Mouse (Mus musculus) hindlimb bud, embryonic 11.5 days (tissue): Measurements from ENCODE around the gene Bad.
"Not testable (repeated sequence)": the region's sequence is repeated elsewhere in the genome, so short reads cannot be mapped to it uniquely, and the experiment has no call there.

Experiments
- DNase-seq: peaks from one replicate; pipeline ENCODE4 v3.0.0-alpha.2; 2012; ENCODE audit warnings: low read depth, low spot score; ENCODE audit errors: extremely low spot score

The Bad gene

DNA sequence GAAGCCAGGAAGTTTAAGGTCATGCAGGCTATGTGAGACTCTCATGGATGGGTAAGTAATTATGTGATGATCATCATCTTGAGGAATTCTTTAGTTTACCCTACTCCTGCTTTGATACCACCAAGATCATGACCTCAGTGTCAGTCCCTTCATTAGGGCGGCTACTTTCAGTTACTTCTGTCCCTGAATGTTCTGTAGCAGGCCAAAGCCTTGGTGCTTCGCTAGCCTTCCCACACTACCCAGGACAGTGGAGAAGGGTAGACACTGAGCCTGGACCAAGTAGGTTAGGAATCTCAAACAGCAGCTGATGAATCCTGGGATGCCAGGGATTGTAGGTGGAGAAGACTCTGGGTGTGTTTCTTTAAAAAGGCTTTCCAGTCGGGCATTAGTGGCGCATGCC is 39.8 kb downstream of the Bad start:
- DNase-seq = no peak

DNA sequence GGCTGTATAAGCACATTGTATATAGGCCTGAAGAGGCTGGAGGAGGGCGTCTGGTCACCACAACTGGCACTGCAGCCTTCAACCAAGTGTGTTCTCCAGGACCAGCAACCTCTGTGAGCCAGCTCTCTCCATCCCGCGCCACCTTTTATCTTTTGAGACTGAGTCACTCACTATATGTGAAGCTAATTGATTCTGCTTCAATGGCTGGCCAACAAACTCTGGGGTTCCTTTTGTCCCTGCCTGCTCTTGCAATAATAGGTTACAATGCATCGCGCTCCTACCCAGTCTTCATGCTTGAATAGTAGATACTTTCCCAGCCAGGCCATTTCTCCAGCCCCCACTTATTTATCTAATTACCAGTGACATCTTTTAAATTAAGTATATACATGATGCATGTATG is 42.0 kb downstream of the Bad start:
- DNase-seq = no peak

DNA sequence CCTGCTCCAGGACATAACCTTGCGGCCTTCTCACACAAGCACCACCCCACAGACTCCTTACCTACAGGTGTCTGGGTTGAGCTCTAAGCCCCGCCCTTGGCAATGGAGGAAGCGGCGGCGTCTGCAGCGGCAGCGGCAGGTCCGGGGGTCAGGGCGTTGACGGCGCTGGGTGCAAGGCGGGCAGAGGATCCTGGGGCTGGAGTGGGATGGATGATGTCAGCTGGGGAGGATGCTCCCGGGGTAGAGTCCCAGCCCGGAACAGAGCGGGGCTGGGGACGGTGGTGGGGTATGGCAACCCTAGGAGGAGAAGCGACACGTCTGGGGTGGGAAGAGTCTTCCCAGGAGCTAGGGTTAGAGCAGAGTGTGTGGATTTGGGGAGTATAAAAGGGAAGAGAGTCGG is 43.6 kb downstream of the Bad start:
- DNase-seq = no peak

DNA sequence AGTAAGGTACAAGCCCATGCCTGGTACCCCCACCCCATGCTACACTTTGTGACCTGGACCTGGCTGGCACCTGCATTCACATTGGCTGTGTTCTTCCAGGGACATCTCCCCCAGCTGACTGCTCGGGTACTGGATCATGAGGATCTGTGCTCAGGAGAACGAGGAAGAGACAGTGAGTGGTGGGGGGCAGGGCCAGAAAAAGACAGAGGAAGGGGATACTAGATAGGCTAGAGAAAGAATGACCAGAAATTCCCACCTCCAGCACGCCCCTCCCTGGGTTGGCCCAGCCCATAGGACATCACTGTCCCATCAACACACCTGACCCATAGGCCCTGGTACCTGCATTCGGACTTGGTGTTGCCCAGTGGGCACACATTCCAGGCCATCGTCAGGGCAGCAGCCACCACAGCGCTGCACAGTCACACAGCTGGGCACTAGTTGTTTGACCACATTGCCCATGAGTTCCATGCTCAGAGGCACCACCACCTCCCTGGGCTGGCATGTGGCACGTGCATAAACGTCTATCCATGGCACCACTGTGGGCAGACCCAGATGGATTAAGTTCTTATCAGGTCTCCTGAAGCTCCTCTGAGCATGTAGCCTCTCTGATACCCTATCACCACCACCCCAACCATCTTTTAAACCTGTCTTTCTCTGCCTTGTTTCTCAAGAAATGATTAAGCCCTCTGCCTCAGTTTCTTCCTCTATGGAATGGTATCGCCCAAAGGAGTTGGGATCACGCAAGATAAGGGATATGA is 44.5 kb downstream of the Bad start:
- DNase-seq = no peak

DNA sequence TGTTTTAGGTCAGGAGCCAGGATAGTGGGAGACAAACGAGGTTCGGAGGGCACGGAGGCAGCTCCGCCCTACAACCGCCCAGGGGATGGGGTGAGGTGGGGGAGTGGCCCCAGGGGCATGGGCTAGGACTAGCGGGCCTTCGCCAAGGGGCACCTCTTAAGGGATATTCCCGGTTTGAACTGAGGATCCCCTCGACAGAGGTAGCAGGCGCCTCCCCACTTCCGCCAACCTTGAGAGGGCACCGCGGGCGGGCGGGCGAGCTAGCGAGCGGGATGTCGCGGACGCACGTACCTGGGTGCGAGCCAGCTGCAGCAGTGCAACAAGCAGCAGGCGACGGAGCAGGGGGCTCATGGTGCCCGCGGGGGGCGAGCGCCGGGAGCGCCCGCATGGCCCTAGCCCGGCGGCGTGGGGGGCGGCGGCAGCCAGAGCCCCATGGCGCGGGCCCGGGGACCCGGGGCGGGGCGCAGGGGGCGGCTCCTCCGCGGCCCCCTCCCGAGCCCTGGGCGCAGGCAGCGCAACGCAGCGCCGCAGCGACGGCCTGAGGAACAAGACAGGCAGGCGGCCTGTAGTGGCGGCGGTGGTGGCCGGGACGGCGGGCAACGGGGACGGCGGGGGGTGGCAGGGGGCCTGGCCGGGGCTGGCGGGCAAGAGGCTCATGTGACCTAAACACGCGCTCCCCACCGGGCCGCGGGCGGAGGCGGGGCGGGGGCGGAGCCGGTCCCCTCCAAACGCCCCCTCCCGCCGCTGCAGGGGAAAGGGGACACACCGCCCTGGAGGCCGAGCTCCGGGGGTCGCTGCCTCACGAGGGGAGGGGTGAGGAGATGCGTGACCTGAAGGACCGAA is 45.6 kb downstream of the Bad start, which contains the start of gene Vegfb:
Gene Vegfb, minus strand, starts transcription at position 591 of the 843 bp plus-strand sequence.
- DNase-seq = no peak

DNA sequence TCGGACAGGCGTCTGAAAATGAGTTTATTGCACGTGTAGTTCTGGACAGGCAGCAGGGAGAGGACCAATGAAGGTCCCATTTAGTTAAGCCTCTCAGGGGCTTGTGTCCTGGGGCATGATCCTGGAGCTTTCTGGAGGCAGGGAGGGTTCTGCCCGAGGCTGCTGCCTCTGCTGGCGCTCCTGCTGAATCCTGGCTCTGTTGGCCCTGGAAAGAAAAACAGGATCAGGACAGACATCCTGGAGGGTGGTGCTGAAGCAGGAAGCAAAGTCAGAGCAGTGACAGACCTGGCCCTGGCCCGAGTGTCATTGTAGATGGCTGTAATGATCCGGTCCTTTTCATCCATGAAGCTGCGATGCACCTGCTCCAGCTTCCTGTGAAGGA is 46.2 kb downstream of the Bad start:
- no peak for DNase-seq

DNA sequence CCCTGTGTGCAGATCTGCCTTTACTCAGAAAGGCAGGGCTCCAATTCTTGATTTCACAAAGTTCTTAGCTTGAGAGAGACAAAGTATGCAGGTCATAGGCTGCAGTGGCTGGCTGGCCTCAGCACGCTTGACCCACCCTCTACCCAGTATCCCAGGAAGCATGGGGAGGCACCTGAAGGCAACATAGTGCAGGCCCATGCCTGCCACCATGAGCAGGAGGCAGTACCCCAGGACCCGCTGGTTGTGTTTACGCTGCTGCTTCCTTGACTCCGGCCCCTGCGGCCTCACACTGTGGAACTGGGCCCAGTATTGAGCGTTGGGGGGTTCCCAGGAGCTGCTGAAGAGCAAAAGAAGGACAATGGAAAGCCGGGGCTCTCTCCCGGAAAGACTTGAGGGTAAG is 47.6 kb downstream of the Bad start:
- no peak for DNase-seq

DNA sequence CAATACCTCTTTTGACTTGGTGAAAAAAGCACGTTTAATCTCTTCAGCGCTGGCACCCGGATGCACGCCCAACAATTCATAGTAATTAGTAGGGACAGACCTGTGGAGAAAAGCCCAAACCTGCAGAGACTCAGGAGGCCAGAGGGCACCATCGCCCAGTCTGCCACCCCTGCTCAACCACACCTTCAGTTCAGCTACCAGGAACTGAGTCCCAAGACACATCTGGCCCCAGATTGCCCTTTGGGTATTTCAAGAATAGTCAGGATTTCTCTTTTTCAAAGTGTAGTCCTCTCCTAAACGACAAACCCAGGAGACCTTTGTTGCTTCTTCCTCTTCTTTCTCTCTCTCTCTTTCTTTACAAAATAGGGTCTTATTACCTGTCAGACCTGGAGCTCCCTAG is 49.1 kb downstream of the Bad start:
- DNase-seq = no peak

DNA sequence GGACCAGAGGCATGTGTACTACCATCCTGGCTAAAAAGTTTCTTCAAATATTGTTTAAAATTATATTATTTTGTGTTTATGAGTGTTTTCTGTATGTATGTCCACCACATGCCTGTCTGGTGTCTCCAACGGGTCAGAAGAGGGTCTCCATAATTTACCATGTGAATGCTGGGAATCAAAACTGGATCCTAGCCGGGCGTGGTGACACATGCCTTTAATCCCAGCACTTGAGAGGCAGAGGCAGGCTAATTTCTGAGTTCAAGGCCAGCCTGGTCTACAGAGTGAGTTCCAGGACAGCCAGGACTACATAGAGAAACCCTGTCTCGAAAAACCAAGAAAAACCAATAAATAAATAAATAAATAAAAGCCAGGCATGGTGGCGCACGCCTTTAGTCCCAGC is 49.5 kb downstream of the Bad start:
- not testable (repeated sequence) for DNase-seq

DNA sequence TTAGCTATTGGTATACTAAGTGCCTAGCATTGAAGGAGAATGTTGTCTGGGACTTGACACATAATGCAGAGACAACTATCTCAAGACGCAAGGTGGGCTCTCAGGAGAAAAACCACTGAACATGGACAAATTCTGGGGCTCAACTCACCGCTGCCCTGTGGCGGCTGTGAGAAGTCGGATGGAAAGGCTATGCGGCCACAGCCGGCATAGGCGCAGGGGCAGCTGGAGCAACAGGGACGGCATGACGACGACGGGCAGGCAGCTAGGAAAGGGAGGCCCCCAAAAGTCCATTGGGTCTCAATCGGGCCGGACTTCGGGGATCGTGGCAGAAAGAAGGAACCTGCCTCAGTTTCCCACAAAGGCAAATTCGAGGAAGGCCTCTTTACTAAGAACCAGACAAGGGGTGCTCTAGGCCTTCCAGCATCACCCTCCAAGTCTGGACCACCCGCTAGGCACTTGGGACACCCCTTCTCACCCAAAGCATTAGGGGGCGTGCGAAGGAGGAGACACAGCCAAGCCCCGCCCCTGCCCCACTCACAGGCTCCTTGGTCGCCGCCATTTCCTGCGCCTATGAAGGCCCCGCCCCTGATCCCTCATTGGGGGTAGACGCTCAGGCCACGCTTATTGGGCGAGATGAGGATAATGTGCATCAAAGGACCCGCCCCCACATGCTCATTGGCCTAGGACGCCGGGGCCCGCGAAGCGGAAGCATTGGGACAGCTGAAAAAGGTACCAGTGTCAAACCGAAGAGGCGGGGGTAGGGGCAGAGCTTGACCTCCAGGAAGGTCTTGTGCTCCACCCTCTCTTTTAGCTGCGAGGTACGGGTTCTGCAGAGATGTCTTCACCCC is 50.6 kb downstream of the Bad start, which contains the start of gene Dnajc4:
Gene Dnajc4, minus strand, starts transcription at position 562 of the 848 bp plus-strand sequence.
- peak; percentile 86 for DNase-seq

DNA sequence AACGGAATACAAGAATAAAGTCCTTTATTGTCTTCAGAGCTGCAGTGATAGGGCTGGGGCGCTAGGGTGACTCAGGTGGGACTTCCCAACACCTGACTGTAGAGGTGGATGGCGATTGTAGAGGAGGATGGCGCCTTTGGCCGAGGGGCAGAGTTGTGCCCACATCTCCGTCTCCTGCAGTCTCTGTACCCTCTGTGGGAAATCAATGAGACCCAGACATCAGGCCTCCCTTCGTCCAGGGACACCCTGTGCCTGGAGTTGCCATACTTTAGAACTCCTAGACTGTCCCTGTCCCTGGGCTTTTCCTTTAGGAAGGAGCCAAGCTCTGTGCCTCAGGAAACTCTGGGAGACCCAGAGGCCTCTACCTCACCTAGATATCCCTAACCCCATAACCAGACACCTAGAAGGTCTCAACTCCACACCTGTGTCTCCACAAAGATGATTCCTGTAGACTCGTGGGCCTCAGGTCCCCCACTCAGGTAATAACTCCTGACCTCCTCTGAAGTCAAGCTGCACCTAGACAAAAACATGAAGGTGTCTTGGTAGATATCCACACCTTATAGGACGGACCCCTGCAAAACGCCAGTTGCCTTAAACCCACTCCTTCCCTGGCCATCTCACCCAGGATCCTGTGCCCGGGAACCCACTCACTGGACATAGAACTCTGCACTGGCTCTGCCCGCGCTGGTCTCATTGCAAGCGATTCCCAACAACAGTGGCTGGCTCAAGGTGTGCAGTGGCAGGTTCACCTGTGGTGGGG is 51.5 kb downstream of the Bad start:
- no peak for DNase-seq

DNA sequence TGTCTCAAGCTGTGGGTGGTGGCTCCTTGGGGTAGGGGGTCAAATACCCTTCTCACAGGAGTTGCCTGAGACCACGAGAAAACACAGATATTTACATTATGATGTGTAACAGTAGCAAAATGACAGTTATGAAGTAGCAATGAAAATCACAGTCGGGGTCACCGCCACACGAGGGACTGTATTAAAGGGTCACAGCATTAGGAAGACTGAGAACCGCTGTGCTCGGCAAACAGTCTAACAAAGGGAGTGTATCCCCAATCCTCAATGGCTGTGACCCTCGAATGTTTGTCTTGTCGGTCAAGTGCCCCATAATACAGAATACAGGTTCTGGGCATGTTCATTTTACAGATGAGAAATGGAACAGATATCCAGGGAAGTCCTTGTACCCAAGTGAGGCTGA is 52.3 kb downstream of the Bad start:
- no peak for DNase-seq

DNA sequence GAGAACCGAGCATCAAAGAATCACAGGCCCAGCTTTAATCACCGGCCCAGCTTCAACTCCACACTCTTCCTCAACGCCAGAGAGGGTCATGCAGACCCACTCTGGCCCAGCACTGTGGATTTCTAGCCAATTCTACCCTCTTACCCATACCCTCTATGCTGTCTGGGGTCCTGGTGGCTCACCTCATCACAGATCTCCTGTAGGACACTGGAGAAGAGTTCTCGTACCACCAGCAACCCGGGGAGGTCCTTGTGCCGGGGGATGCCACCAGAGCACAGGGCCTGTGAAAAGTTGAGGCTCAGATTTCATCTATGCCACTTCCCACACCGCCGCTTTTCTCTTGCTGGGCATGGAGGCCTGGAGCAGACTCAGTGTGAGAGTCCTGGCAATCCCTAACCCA is 52.8 kb downstream of the Bad start:
- no peak for DNase-seq

DNA sequence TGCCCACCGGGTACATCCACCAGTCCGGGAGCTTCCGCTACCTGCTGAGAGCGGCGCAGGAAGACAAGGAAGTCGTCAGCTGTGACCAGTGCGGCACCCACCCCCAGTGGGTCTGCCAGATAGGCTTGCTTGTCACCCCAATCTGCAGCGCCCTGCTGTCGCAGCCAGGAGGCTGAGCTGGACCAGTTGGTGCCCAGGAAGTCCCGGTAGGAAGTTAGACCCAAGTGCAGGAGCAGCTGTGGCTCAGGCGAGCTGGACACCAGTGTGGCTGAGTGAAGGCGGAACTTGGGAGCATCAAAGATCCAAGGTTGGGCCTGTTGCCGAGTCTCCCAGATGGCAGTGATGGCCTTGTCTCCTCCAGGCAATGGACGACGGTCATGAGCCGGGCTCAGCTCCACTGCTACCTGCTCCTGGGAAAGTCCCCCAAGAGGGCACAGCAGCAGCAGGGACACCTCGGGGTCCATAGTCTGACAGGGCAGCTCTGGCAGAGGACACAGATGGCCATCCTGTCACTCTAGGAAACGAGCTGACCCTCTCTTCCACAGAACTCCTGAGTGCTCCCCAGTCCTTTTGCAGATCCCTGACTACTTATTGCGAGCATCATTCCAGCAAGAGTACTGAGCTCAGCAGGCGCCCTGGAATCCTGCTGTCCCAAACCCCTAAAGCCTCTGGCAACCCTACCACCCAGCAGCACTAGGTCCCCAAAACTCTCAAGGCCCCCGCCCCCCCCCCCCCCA is 53.8 kb downstream of the Bad start:
- DNase-seq = no peak

DNA sequence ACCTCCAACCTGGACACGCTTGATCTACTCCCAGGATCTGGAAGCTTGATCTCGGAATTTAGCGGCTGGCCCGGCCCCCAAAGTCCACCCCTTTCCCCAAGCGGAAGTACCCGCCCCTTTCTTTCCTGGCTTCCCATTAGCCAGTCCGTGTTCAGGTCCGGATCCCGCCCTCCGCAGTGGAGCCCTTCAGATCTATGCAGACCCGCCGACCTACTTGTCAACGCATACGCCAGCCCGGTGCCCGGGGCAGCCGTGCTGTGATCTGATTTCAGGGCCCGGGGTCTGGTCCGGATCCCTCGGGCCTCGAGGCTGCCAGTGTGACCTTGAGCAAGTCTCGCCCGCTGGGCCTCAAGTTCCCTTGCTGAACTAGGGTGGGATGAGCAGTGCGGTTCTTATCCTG is 54.3 kb downstream of the Bad start, which contains the start of the genes Nudt22 and Trpt1:
Gene Nudt22, minus strand, starts transcription at position 112 of the 400 bp plus-strand sequence.
Gene Trpt1, plus strand, starts transcription at position 126 of the 400 bp plus-strand sequence.
- DNase-seq = no peak

DNA sequence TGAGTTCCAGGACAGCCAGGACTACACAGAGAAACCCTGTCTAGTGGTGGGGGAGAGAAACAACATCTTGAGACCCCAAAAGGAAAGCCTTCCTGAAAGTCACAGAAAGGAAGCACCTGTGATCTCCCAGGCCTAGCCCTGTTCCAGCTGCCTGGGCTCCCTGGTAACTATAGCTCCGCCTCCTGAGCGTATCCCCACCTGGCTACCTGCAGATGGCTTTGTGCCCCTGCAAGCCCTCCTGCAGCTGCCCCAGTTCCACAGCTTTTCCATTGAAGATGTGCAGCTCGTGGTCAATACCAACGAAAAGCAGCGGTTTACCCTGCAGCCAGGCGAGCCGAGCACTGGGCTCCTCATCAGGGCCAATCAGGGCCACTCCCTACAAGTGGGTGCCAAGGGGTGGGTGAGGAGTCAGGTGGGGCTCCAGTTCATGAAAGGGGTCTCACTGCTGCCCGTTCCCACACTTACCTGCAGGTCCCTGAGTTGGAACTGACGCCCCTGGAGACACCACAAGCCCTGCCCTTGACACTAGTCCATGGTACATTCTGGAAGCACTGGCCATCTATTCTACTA is 56.1 kb downstream of the Bad start:
- no peak for DNase-seq

DNA sequence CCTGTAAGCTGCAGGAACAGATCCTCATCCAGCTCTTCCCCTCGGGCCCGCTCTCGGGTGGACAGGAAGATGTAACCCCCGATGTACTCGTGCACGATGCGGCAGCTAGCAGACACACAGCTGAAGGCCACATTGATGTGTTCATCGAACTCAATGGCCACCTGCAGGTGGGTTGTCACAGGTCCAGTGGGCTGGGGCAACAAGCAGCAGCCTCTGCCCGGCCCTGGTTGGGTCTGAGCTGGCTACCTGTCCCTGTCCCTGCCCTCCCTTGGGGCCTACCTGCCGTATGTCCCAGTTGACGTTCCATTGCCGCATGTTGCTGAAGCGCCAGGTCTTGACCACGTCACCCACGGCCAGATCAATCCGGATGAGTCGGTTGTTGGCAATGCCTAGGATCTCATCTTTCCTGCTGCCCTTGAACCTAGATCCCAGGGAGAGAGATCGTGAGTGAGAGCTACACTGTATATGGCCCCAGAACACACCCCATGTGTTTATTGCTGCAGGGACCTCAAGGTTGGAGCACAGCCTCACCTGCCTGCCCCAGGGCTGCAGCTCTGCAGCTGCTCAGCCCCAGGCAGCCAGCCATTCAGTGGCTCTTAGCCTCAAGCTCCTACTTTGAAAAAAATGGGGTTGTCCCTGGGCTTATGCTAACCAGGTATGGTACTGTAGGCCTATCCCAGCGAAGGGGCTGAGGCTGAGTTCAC is 57.9 kb downstream of the Bad start:
- DNase-seq = no peak
